Mouse (Mus musculus): ENCODE measurements around the gene Neurod4. TPM values are rescaled to one million over a fixed set of nuclear protein-coding genes. Genes with fewer than 3 reads are reported as not detected.
"Not testable (repeated sequence)": the region's sequence is repeated elsewhere in the genome, so short reads cannot be mapped to it uniquely, and the experiment has no call there.

Neurod4 gene
- total RNA-seq (2021) = under 1 TPM; 0.27 to 0.30 TPM
- long read RNA-seq, experiment 1 = 0 reads
- long read RNA-seq, experiment 2 = 0 reads

DNA sequence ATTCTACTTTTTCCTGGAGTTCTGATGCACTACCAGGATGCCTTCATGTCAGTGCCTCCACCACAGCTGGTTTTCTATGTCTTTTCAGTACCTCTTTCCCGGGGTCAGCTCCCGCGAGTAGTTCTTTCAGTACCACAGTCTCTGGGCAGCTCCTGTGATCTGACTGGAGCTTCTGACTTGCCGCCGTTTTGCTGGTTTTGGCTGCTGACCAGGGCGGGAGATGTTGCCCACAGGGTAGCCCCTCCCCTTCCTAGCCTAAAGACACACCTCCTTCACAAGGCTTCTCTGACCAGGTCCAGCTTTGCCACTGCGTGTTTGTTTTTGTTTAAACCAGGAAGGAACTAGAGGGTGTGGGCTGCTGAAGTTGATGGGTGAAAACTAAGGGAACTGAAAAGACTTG is at the start of gene Neurod4:
Gene Neurod4, minus strand, starts transcription at position 175 of the 400 bp plus-strand sequence.
- no peak within 1 kb of the TSS for H3K27ac ChIP-seq
- DNase-seq (ENCODE audit: extremely low spot score in 1 of 2, low spot score in 2 of 2) = no peak
- intact Hi-C loops (cut with DNase I) = no loop called here
- TF ChIP-seq CTCF (IDR thresholded peaks at IDR 0.05) = no peak
- no peak within 1 kb of the TSS for H3K4me3 ChIP-seq

DNA sequence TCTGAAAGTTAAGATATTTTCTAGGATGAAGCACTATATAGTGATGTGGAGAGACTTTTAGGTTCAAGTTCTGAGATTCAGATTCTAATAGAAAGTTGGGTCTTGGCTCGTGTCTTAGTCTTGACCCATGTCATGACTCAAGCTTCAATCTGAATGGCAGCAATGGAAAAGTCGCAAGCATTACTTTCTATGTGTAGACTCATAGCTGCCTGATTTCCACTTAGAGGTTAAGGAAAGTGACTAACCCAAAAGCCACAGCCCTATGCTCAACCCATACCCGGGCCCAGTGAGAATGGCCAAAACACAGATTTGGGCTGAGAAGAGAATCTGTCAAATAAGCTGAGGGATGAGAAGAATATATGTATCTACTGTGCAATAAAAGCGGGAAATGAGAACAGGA is 44.2 kb upstream of the Neurod4 start:
- TF ChIP-seq CTCF (IDR thresholded peaks at IDR 0.05) = no peak
- no peak overlapping the region for H3K4me3 ChIP-seq
- DNase-seq (ENCODE audit: extremely low spot score in 1 of 2, low spot score in 2 of 2) = no peak
- intact Hi-C loops (cut with DNase I) = no loop called here
- no peak overlapping the region for H3K27ac ChIP-seq

DNA sequence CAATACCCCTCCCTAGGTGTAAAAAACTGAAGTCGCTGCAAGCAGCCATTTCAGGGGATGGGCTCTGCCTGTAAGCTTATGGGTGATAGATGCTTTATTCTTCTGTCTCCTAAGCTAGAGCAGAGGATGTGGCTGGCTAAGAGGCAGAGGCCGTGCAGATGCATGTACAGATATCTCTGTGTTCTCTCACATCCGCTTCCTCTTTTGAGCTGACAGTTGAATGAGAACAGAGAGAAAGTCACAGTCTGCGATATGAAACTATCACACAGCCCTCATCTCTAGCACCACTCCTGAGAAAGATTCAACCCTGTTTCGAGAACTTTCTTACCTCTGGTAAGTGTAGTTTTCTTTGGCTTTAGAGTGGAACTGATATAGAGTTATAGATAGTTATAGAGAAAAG is 42.6 kb upstream of the Neurod4 start, which contains the start of gene Tespa1:
Gene Tespa1, plus strand, starts transcription at position 234 of the 400 bp plus-strand sequence.
- TF ChIP-seq CTCF (IDR thresholded peaks at IDR 0.05) = no peak
- no peak for DNase-seq (ENCODE audit: extremely low spot score in 1 of 2, low spot score in 2 of 2)
- H3K4me3 ChIP-seq = no peak within 1 kb of the TSS
- intact Hi-C loops (cut with DNase I) = no loop called here
- no peak within 1 kb of the TSS for H3K27ac ChIP-seq

DNA sequence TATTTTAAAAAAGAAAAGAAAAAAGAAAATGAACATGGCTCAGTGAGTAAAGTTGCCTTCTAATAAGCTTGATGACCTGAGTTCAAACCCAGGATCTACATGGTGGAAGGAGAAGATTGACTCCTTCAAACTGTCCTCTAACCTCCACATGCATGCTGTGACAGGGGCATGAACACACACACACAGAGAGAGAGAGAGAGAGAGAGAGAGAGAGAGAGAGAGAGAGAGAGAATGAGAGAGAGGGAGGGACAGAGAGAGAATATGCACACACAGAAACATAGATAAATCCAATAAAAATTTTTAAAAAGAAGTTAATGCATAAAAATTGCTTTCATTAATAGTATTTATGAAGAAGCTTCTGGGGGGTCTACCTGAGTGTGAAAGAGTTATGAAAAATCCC is 42.0 kb upstream of the Neurod4 start:
- no peak for DNase-seq (ENCODE audit: extremely low spot score in 1 of 2, low spot score in 2 of 2)
- intact Hi-C loops (cut with DNase I) = no loop called here
- Histone ChIP-seq H3K27ac (no peak overlapping the region), H3K4me3 (no peak overlapping the region)
- no peak for TF ChIP-seq CTCF (IDR thresholded peaks at IDR 0.05)

DNA sequence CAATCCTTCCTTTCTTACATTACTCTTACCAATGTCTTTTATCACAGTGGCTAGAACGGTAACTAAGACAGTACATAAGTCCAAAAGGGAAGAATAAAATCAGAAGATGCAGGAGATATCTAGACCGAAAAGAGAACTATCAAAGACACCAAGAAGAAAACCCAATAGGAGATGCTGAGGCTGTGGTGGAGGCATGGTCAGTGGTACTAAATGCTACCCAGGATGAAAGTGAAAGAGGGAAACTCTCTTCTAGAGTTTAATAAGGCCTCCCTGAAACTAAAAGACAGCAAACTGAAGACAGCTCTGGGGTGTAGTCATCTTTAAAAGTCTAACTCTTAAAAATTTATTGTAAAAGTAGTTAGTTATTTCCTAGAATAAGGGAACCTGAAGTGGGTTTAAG is 40.7 kb upstream of the Neurod4 start:
- no peak for DNase-seq (ENCODE audit: extremely low spot score in 1 of 2, low spot score in 2 of 2)
- TF ChIP-seq CTCF (IDR thresholded peaks at IDR 0.05) = no peak
- no peak overlapping the region for H3K27ac ChIP-seq
- intact Hi-C loops (cut with DNase I) = no loop called here
- no peak overlapping the region for H3K4me3 ChIP-seq

DNA sequence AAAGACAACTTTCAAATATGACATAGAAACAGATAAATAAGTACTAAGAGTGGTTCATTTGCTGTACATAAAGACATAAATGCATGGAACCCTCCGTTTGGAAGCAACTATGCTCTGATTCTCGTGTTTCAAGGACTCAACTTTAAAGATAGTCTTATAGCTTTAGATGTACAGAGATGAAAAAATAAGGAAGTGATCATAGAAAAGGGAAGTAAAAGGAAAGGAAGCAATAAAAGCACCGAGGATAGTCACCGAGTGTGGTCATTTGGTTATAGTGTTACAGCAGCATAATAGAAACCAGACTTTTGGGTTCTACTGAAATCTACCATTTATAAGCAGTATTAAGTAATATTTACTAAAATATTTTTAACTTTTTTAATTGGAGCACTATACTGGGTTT is 38.7 kb upstream of the Neurod4 start:
- no peak for DNase-seq (ENCODE audit: extremely low spot score in 1 of 2, low spot score in 2 of 2)
- Histone ChIP-seq H3K4me3 (no peak overlapping the region), H3K27ac (no peak overlapping the region)
- intact Hi-C loops (cut with DNase I) = no loop called here
- no peak for TF ChIP-seq CTCF (IDR thresholded peaks at IDR 0.05)

- intact Hi-C loops (cut with DNase I) = no loop called here
- Histone ChIP-seq H3K4me3 (no peak overlapping the region), H3K27ac (no peak overlapping the region)
- no peak for TF ChIP-seq CTCF (IDR thresholded peaks at IDR 0.05)
- DNase-seq (ENCODE audit: extremely low spot score in 1 of 2, low spot score in 2 of 2) = no peak
Measured at GRCm38 (mm10) chr10:130315846-130316245, 35.8 kb upstream of the Neurod4 start.

GRCm38 (mm10) chr10:130314110-130314829 is 34.2 kb upstream of the Neurod4 start:
- no peak overlapping the region for H3K4me3 ChIP-seq
- intact Hi-C loops (cut with DNase I) = no loop called here
- DNase-seq (ENCODE audit: extremely low spot score in 1 of 2, low spot score in 2 of 2) = no peak
- H3K27ac ChIP-seq = no peak overlapping the region
- TF ChIP-seq CTCF (IDR thresholded peaks at IDR 0.05) = no peak

- H3K4me3 ChIP-seq = no peak overlapping the region
- H3K27ac ChIP-seq = no peak overlapping the region
- TF ChIP-seq CTCF (IDR thresholded peaks at IDR 0.05) = peak; percentile 29
- intact Hi-C loops (cut with DNase I) = no loop called here
- DNase-seq (ENCODE audit: extremely low spot score in 1 of 2, low spot score in 2 of 2) = no peak
Measured at GRCm38 (mm10) chr10:130313531-130313930, 33.5 kb upstream of the Neurod4 start.

GRCm38 (mm10) chr10:130311534-130312227 is 31.6 kb upstream of the Neurod4 start:
- intact Hi-C loops (cut with DNase I) = no loop called here
- Histone ChIP-seq H3K27ac (no peak overlapping the region), H3K4me3 (no peak overlapping the region)
- DNase-seq (ENCODE audit: extremely low spot score in 1 of 2, low spot score in 2 of 2) = no peak
- no peak for TF ChIP-seq CTCF (IDR thresholded peaks at IDR 0.05)

- H3K4me3 ChIP-seq; DNase-seq (ENCODE audit: extremely low spot score in 1 of 2, low spot score in 2 of 2); intact Hi-C loops (cut with DNase I); H3K27ac ChIP-seq: not testable (repeated sequence)
Measured at GRCm38 (mm10) chr10:130304138-130304537, 24.1 kb upstream of the Neurod4 start.

DNA sequence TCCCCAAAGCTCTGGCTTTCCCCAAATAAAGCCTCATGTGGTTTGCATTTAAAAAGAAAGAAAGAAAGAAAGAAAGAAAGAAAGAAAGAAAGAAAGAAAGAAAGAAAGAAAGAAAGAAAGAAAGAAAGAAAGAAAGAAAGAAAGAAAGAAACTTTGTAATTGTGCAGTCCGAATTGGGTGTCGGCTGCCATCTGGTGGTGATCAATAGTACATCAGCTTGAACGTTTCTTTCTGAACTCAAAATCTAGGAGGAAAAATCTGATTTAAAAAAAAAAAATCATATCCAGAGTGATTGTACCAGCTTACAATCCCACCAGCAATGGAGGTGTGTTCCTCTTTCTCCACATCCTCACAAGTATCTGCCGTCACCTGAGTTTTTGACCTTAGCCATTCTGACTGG is 18.7 kb upstream of the Neurod4 start:
- H3K27ac ChIP-seq, H3K4me3 ChIP-seq: not testable (repeated sequence)
- intact Hi-C loops (cut with DNase I) = loop anchor here (1.0 kb wide), 1 partner anchor 70 kb away; no protein-coding TSS in a partner anchor
- TF ChIP-seq CTCF (IDR thresholded peaks at IDR 0.05) = peak; percentile 66
- peak in 1 of 2 experiments; percentile 33 for DNase-seq (ENCODE audit: extremely low spot score in 1 of 2, low spot score in 2 of 2)
